Mouse (Mus musculus): ENCODE measurements around the gene Cic. TPM values are rescaled to one million over a fixed set of nuclear protein-coding genes. Genes with fewer than 3 reads are reported as not detected.

The Cic gene
- total and polyA plus RNA-seq, 2 experiments from 2014 or later = 31.9 to 145 TPM

DNA sequence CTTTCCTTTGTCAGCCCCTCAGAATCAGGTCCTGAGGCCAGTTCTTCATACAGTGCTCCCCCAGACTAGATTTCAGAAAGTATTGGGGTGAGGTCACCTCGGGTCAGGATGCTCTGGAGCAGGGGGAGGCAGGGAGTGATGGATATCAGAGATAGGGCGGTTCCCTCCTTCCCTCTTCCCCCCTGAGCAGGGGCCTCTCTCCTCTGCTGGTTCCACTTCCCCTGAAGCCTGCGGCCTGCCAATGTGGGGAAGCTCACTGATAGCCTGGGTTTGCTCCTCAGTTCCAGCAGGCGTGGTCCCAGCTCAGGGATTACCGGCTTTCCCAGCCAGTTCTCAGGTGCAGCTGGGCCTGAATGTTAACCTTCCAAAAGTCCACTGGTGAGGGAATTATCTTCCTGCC, 16.1 kb downstream of the Cic start:
- H3K27me3 ChIP-seq (ENCODE audit: insufficient read depth, low read length) = no peaks in the 10 kb centered on the region
- peaks cover 39% of the 10 kb centered on the region for H3K36me3 ChIP-seq (ENCODE audit: insufficient read depth, low read length)
- H3K9ac ChIP-seq (replicated peaks; ENCODE audit: low read length, poor library complexity, severe bottlenecking) = peak overlapping the region; percentile 72
- DNase-seq (ENCODE audit: low spot score) (no peak), ATAC-seq (ENCODE audit: low FRiP score) (no peak)
- peak overlapping the region; percentile 89 for H3K4me2 ChIP-seq (ENCODE audit: low read depth, low read length, poor library complexity, severe bottlenecking)
- H3K27ac ChIP-seq (ENCODE audit: low read depth, low read length) = peak overlapping the region; percentile 99; the same call in 1 of the 2 replicates
- H3K4me1 ChIP-seq (ENCODE audit: insufficient read depth, low read length) = peaks cover 40% of the 10 kb centered on the region
- H3K9me3 ChIP-seq (ENCODE audit: low read length) = no peaks in the 10 kb centered on the region
- WGBS = 11% methylated on average over 5 of the region's 5 CpGs
- H3K4me3 ChIP-seq (ENCODE audit: low read depth, low read length) = peak overlapping the region; percentile 75
- TF ChIP-seq CTCF (IDR thresholded peaks at IDR 0.05) = no peak

DNA sequence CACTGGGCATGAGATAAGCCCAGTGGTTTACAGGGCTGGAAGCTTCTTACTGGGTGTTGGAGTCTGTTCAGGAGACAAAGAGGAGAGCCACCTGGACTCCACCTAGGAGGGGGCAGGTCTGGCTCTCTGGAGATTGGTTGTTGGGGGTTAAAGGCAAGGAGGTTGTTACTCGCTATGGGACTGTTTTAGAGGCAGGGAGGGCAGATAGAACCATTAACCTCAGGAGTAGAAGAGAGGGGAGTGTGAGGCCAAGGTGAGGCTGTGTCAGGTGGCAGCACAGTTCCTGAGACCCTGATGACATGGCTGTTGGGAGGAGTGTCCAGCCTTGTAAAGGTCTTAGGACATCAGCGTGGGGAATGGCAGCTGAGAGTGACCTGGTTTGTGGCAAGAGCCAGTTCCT, 16.7 kb downstream of the Cic start:
- Histone ChIP-seq H3K27me3 (ENCODE audit: insufficient read depth, low read length) (no peaks in the 10 kb centered on the region), H3K4me1 (ENCODE audit: insufficient read depth, low read length) (peaks cover 40% of the 10 kb centered on the region), H3K36me3 (ENCODE audit: insufficient read depth, low read length) (peaks cover 44% of the 10 kb centered on the region), H3K4me2 (ENCODE audit: low read depth, low read length, poor library complexity, severe bottlenecking) (peak overlapping the region; percentile 89), H3K9me3 (ENCODE audit: low read length) (no peaks in the 10 kb centered on the region), H3K9ac (replicated peaks; ENCODE audit: low read length, poor library complexity, severe bottlenecking) (peak overlapping the region; percentile 72; the same call in 1 of the 2 replicates), H3K27ac (ENCODE audit: low read depth, low read length) (0 out of 2 replicates have a peak overlapping the region, but pooled peaks have one; percentile 3), H3K4me3 (ENCODE audit: low read depth, low read length) (peak overlapping the region; percentile 75)
- WGBS = 72% methylated on average over 2 of the region's 2 CpGs
- DNase-seq (ENCODE audit: low spot score) (no peak), ATAC-seq (ENCODE audit: low FRiP score) (no peak)
- TF ChIP-seq CTCF (IDR thresholded peaks at IDR 0.05) = no peak

DNA sequence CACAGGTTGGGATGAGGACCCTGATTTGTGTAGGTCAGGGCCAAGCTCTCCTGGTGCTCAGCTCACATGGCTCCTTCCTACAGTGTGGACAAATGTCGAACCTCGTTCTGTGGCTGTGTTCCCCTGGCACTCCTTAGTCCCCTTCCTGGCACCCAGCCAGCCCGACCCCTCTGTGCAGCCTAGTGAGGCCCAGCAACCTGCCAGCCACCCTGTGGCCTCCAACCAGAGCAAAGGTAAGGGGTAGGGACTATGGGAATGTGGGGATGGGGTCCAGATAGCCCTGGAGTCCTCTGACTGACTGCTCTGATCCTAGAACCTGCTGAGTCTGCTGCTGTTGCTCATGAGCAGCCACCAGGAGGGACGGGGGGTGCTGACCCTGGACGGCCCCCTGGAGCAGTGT, 17.3 kb downstream of the Cic start:
- WGBS = 62% methylated on average over 5 of the region's 5 CpGs

DNA sequence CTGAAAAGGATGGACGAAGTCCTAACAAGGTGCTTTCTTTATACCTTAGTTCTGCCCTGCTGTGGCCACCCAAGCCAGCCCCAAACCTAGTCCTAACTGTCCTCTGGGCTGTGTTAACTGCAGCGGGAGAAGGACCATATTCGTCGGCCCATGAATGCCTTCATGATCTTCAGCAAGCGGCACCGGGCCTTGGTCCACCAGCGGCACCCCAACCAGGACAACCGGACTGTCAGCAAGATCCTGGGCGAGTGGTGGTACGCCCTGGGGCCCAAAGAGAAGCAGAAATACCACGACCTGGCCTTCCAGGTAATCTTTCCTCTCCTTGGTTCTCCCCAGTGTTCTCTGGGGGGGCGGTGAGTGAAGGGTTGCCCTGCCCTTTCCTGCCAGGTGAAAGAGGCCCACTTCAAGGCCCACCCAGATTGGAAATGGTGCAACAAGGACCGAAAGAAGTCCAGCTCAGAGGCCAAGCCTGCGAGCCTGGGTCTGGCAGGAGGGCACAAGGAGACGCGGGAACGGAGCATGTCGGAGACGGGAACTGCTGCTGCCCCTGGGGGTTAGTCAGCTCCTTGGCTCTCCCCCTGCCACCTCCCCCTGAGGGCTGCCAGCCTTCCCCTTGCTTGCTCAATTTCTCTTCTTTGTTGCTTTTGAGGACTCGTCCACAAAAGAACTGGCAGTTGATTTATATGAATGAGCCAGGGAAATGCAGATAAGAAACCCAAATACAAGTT, 18.2 kb downstream of the Cic start:
- Histone ChIP-seq H3K36me3 (ENCODE audit: insufficient read depth, low read length) (peaks cover 56% of the 10 kb centered on the region), H3K4me1 (ENCODE audit: insufficient read depth, low read length) (peaks cover 26% of the 10 kb centered on the region), H3K4me2 (ENCODE audit: low read depth, low read length, poor library complexity, severe bottlenecking) (no peak overlapping the region), H3K27me3 (ENCODE audit: insufficient read depth, low read length) (no peaks in the 10 kb centered on the region), H3K4me3 (ENCODE audit: low read depth, low read length) (no peak overlapping the region), H3K9me3 (ENCODE audit: low read length) (no peaks in the 10 kb centered on the region), H3K27ac (ENCODE audit: low read depth, low read length) (no peak overlapping the region), H3K9ac (replicated peaks; ENCODE audit: low read length, poor library complexity, severe bottlenecking) (no peak overlapping the region)
- no peak for DNase-seq (ENCODE audit: low spot score)
- no peak for TF ChIP-seq CTCF (IDR thresholded peaks at IDR 0.05)
- ATAC-seq (ENCODE audit: low FRiP score) = no peak
- WGBS = 87% methylated on average over 20 of the region's 20 CpGs

More for the DNA sequence above, 17.3 kb downstream of the Cic start:
- no peak overlapping the region for H3K27ac ChIP-seq (ENCODE audit: low read depth, low read length)
- H3K9ac ChIP-seq (replicated peaks; ENCODE audit: low read length, poor library complexity, severe bottlenecking) = 0 out of 2 replicates have a peak overlapping the region, but pooled peaks have one; percentile 72
- H3K36me3 ChIP-seq (ENCODE audit: insufficient read depth, low read length) = peaks cover 50% of the 10 kb centered on the region
- no peaks in the 10 kb centered on the region for H3K27me3 ChIP-seq (ENCODE audit: insufficient read depth, low read length)
- peak overlapping the region; percentile 89; the same call in 1 of the 2 replicates for H3K4me2 ChIP-seq (ENCODE audit: low read depth, low read length, poor library complexity, severe bottlenecking)
- no peak for TF ChIP-seq CTCF (IDR thresholded peaks at IDR 0.05)
- DNase-seq (ENCODE audit: low spot score) (no peak), ATAC-seq (ENCODE audit: low FRiP score) (no peak)
- H3K4me1 ChIP-seq (ENCODE audit: insufficient read depth, low read length) = peaks cover 35% of the 10 kb centered on the region
- no peaks in the 10 kb centered on the region for H3K9me3 ChIP-seq (ENCODE audit: low read length)
- H3K4me3 ChIP-seq (ENCODE audit: low read depth, low read length) = no peak overlapping the region

- no peak overlapping the region for H3K9ac ChIP-seq (replicated peaks; ENCODE audit: low read length, poor library complexity, severe bottlenecking)
- peaks cover 69% of the 10 kb centered on the region for H3K36me3 ChIP-seq (ENCODE audit: insufficient read depth, low read length)
- H3K9me3 ChIP-seq (ENCODE audit: low read length) = no peaks in the 10 kb centered on the region
- no peak overlapping the region for H3K4me3 ChIP-seq (ENCODE audit: low read depth, low read length)
- ATAC-seq (ENCODE audit: low FRiP score) (no peak), DNase-seq (ENCODE audit: low spot score) (no peak)
- H3K4me2 ChIP-seq (ENCODE audit: low read depth, low read length, poor library complexity, severe bottlenecking) = no peak overlapping the region
- peaks cover 21% of the 10 kb centered on the region for H3K4me1 ChIP-seq (ENCODE audit: insufficient read depth, low read length)
- H3K27ac ChIP-seq (ENCODE audit: low read depth, low read length) = no peak overlapping the region
- no peaks in the 10 kb centered on the region for H3K27me3 ChIP-seq (ENCODE audit: insufficient read depth, low read length)
- 80% methylated on average over 8 of the region's 8 CpGs for WGBS
- peak; percentile 28; the same call in 1 of the 2 replicates for TF ChIP-seq CTCF (IDR thresholded peaks at IDR 0.05)
Observed at GRCm38 (mm10) chr7:25286989-25287388, 19.5 kb downstream of the Cic start.

DNA sequence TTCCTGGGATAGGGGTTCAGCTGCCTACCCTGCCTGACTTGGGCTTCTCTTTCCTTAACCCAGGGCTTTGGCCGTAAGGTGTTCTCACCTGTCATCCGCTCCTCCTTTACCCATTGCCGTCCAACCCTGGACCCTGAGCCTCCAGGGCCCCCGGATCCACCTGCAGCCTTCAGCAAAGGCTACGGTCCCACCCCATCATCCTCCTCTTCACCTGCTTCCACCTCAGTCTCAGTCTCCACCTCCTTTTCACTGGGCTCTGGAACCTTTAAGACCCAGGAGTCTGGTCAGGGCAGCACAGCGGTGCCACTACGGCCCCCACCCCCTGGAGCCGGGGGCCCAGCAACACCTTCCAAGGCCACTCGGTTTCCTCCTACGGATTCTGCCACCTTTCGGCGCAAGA, 20.5 kb downstream of the Cic start:
- ATAC-seq (ENCODE audit: low FRiP score) = no peak
- H3K4me3 ChIP-seq (ENCODE audit: low read depth, low read length) = no peak overlapping the region
- peaks cover 18% of the 10 kb centered on the region for H3K4me1 ChIP-seq (ENCODE audit: insufficient read depth, low read length)
- WGBS = 94% methylated on average over 12 of the region's 12 CpGs
- H3K27me3 ChIP-seq (ENCODE audit: insufficient read depth, low read length) = no peaks in the 10 kb centered on the region
- peaks cover 74% of the 10 kb centered on the region for H3K36me3 ChIP-seq (ENCODE audit: insufficient read depth, low read length)
- no peak for TF ChIP-seq CTCF (IDR thresholded peaks at IDR 0.05)
- H3K27ac ChIP-seq (ENCODE audit: low read depth, low read length) = no peak overlapping the region
- no peaks in the 10 kb centered on the region for H3K9me3 ChIP-seq (ENCODE audit: low read length)
- H3K4me2 ChIP-seq (ENCODE audit: low read depth, low read length, poor library complexity, severe bottlenecking) = no peak overlapping the region
- no peak for DNase-seq (ENCODE audit: low spot score)
- no peak overlapping the region for H3K9ac ChIP-seq (replicated peaks; ENCODE audit: low read length, poor library complexity, severe bottlenecking)
